Mouse (Mus musculus): ENCODE data around the gene Armcx1. TPM values are rescaled to one million over a fixed set of nuclear protein-coding genes. Genes with fewer than 3 reads are reported as not detected.
A peak's percentile ranks its signal among the peaks of the same experiment; 100 is the strongest.
"Not testable (repeated sequence)": the region's sequence is repeated elsewhere in the genome, so short reads cannot be mapped to it uniquely, and the experiment has no call there.

Armcx1 gene
- total RNA-seq, 2 experiments from 2014 or later = 5.2 to 5.5 TPM

GRCm38 (mm10) chrX:134756434-134757292 lies 38.9 kb downstream of the Armcx1 start, which contains the start of gene Armcx3:
TSS of gene Armcx3 (plus strand) at chrX:134756595.
- intact Hi-C loops (cut with DNase I) = no loop called here

DNA sequence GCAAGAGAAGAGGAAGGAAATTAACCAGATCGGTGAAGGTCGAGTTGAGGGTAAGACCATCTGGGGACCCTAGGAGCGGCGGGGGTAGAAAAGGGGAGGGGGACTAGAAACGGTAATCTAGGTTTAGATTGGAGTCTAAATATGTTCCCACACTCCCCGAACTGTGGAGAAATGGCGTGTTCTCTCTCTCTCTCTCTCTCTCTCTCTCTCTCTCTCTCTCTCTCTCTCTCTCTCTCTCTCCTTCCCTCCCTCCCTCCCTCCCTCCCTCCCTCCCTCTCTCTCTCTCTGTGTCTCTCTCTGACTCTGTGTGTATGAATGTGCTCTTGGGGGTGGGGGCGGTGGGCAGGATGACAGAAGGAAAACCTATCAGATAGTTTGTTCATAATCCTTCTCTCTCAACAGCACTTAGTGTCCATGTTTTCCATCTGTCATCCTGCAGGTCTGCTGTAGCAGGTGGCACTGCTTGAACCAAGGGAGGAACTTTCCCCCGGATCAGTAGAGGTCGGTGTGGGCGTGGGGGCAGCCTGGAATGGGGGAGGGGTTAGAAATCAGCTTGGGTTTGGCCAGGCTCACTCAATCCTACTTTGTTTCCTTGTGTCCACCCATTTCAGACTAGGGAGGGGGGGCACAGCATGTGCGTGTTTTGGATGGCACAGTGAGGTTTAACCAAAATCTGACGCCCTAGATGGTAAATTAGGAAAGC lies 39.7 kb downstream of the Armcx1 start:
- intact Hi-C loops (cut with DNase I) = no loop called here
- DNase-seq (ENCODE audit: low spot score) = no peak

More at GRCm38 (mm10) chrX:134756434-134757292, 38.9 kb downstream of the Armcx1 start, which contains the start of gene Armcx3:
- DNase-seq (ENCODE audit: low spot score) = peak; percentile 44

DNA sequence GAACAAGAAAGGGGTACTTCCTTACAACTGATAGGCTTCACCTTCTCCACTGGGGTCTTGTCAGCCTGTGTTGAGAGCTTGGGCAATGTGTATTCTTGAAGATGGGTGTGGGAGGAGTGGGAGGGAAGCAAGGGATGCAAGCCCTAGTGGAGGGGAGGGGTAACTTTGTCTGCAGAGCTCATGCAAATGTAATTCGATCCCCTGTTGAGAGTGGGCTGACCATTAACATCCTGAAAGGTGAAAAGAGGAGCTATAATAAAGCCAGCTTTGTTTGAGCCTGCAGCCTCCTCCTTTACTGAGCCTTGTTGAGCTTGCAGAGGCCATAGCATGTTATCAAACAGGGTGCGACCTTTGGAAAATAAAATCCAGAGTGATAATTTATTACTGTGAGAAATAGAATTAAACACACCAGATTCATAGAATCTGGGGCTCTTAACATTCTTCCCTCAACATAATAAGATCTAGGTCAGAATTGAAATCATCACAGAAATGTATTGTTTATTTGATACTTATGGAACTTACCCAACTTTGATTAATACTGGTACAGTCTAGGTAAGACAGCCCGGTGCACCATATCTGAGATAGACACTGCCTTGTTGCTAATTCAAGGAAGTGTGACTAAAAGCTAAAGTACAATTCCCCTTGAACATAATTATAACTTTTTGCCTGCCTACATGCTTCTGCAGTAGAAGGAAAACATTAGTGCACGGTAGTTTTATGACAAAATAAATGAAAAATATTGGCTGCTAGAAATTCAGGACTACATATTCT lies 45.9 kb downstream of the Armcx1 start:
- DNase-seq (ENCODE audit: low spot score); intact Hi-C loops (cut with DNase I): not testable (repeated sequence)

Small RNA genes lying within 50 kb of the gene (microRNA-seq; reads per million reads assigned to microRNA genes)
- 0.83 reads per million for gene Mir7093

Other genes starting within 250 kb of the Armcx1 start
- not detected for gene Taf7l, start 241.5 kb upstream of the Armcx1 start, total RNA-seq (2021)
- 10 to 100 TPM; 22.6 to 24.7 TPM for gene Timm8a1, start 176.1 kb upstream of the Armcx1 start, total RNA-seq (2021)
- gene Btk, start 134.4 kb upstream of the Armcx1 start, total RNA-seq (2021) = 1 to 10 TPM; 1.0 to 1.1 TPM
- gene Rpl36a, start 132.3 kb upstream of the Armcx1 start, total RNA-seq (2021) = 100 to 1,000 TPM; 103 to 104 TPM
- gene Gla, start 116.8 kb upstream of the Armcx1 start, total RNA-seq (2021) = 1 to 10 TPM; 1.6 to 2.1 TPM
- gene Hnrnph2, start 116.8 kb upstream of the Armcx1 start, total RNA-seq (2021) = 10 to 100 TPM; 61.4 to 75.0 TPM
- 1 to 10 TPM; 9.2 to 9.6 TPM for gene Armcx4, start 31.4 kb upstream of the Armcx1 start, total RNA-seq (2021)
- 1 to 10 TPM in 1 of 2 experiments, under 1 TPM in 1; 0.60 to 1.3 TPM for gene Armcx6, start 33.5 kb downstream of the Armcx1 start, total RNA-seq (2021)
- gene Armcx3, start 38.6 kb downstream of the Armcx1 start, total RNA-seq (2021) = 10 to 100 TPM; 21.0 to 23.4 TPM
- 1 to 10 TPM; 8.1 to 8.8 TPM for gene Armcx2, start 91.3 kb downstream of the Armcx1 start, total RNA-seq (2021)
- gene Nxf2, start 246.8 kb downstream of the Armcx1 start, total RNA-seq (2021) = not detected